Mouse (Mus musculus) G1E (cell line): ENCODE results near the gene Kif1c.

Experiments used
- CTCF ChIP-seq: IDR thresholded peaks from 2 replicates; pipeline ENCODE4 v1.5.1; 2012; ENCODE audit warnings: low read depth, low read length, inconsistent platforms, mixed read lengths
- TAL1 ChIP-seq: conservative IDR thresholded peaks from 2 replicates; pipeline ENCODE4 v1.6.1; 2012; ENCODE audit warnings: low read depth, low read length, inconsistent platforms, mixed read lengths

DNA sequence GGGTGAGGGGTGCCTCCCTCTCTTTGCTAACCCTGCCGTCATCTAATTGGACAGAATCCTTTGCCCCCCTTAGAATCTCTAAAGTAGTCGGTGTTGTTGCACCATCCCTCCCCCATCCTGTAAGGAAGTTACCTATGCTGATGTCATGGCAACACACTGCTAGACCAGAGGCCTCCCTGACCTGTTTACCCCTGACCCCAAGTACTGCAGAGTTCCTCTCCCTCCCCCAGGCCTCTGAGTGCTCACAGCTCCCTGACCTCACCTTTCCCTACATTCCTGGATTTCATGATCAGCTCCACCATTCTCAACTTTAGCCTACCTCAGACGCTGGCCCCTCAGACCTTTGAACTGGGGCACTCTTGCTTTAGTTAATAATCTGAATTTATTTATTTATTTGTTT is 5.8 kb downstream of the Kif1c start:
- no peak for TF ChIP-seq CTCF
- TF ChIP-seq TAL1: no peak
